Mouse (Mus musculus) MEL (cell line): ENCODE measurements around the gene Mymk. TPM values are rescaled to one million over a fixed set of nuclear protein-coding genes. Genes with fewer than 3 reads are reported as not detected.

Source experiments
- DNase-seq: peaks from one replicate; pipeline ENCODE4 v3.0.0; 2011; ENCODE audit warnings: low read depth, low spot score
- H3K27ac ChIP-seq: 2 replicates; pipeline ENCODE4 v1.5.1; 2012; ENCODE audit warnings: low read depth, mild to moderate bottlenecking, control low read depth, low read length, moderate library complexity; ENCODE audit not compliant: control insufficient read depth
- H3K27me3 ChIP-seq, 2 experiments: fragments of 150-350 bp in 1 of 2; sonication (generic) in 1 of 2; 2 replicates each; pipeline ENCODE4 v1.6.1; 2012; ENCODE audit warnings: low read length in 2 of 2, mild to moderate bottlenecking in 2 of 2, improper control_type of control experiment in 1 of 2, moderate library complexity in 1 of 2; ENCODE audit not compliant: insufficient read depth in 2 of 2, control insufficient read depth in 1 of 2
- H3K36me3 ChIP-seq, 2 experiments: 2 replicates each; pipeline ENCODE4 v1.6.1; 2012 to 2014; ENCODE audit warnings: low read length in 2 of 2, improper control_type of control experiment in 1 of 2, inconsistent platforms in 1 of 2, mild to moderate bottlenecking in 1 of 2; ENCODE audit not compliant: insufficient read depth in 2 of 2, control insufficient read depth in 1 of 2
- H3K4me1 ChIP-seq, 2 experiments: fragments of 150-350 bp in 1 of 2; sonication (generic) in 1 of 2; 2 replicates each; pipeline ENCODE4 v1.6.1; 2012; ENCODE audit warnings: low read length in 2 of 2, improper control_type of control experiment in 1 of 2, mild to moderate bottlenecking in 1 of 2; ENCODE audit not compliant: insufficient read depth in 2 of 2, control insufficient read depth in 1 of 2
- H3K4me3 ChIP-seq, 2 experiments: fragments of 150-350 bp in 1 of 2; sonication (generic) in 1 of 2; 2 replicates each; pipeline ENCODE4 v1.5.1; 2012; ENCODE audit warnings: low read depth in 2 of 2, low read length in 2 of 2, mild to moderate bottlenecking in 2 of 2, moderate library complexity in 2 of 2, control low read depth in 1 of 2, improper control_type of control experiment in 1 of 2; ENCODE audit not compliant: control insufficient read depth in 1 of 2, insufficient read depth in 1 of 2
- H3K79me2 ChIP-seq: 2 replicates; pipeline ENCODE4 v1.6.1; 2012; ENCODE audit warnings: mild to moderate bottlenecking, low read length, moderate library complexity; ENCODE audit not compliant: control insufficient read depth, poor library complexity, insufficient read depth
- H3K9ac ChIP-seq: 2 replicates; pipeline ENCODE4 v1.6.1; 2012; ENCODE audit warnings: low read depth, mild to moderate bottlenecking, control low read depth, low read length, moderate library complexity; ENCODE audit not compliant: control insufficient read depth, poor library complexity, severe bottlenecking
- H3K9me3 ChIP-seq: fragments of 150-350 bp; sonication (generic); replicated peaks from 2 replicates; pipeline ENCODE4 v1.6.1; 2012; ENCODE audit warnings: mild to moderate bottlenecking, low read length, improper control_type of control experiment, moderate library complexity; ENCODE audit not compliant: insufficient read depth
- ELF1 ChIP-seq: IDR thresholded peaks from 2 replicates; pipeline ENCODE4 v1.6.1; 2014; ENCODE audit warnings: low read depth, mild to moderate bottlenecking, inconsistent platforms, low read length, improper control_type of control experiment, moderate library complexity
- EP300 ChIP-seq, 2 experiments: IDR thresholded peaks; 2 replicates each; pipeline ENCODE4 v1.6.1; 2011; ENCODE audit warnings: improper control_type of control experiment in 2 of 2, low read length in 2 of 2, low read depth in 1 of 2, mild to moderate bottlenecking in 1 of 2
- ETS1 ChIP-seq: IDR thresholded peaks from 2 replicates; pipeline ENCODE4 v1.6.1; 2012; ENCODE audit warnings: low read depth, mild to moderate bottlenecking, inconsistent platforms, low read length, improper control_type of control experiment, moderate library complexity
- GABPA ChIP-seq: IDR thresholded peaks from 2 replicates; pipeline ENCODE4 v1.6.1; 2012; ENCODE audit warnings: low read depth, mild to moderate bottlenecking, inconsistent platforms, low read length, improper control_type of control experiment, moderate library complexity
- GATA1 ChIP-seq: IDR thresholded peaks from 2 replicates; pipeline ENCODE4 v1.6.1; 2011; ENCODE audit warnings: low read depth, low read length, improper control_type of control experiment
- HCFC1 ChIP-seq: IDR thresholded peaks from 2 replicates; pipeline ENCODE4 v1.6.1; 2012; ENCODE audit warnings: low read depth, mild to moderate bottlenecking, inconsistent platforms, low read length, improper control_type of control experiment, moderate library complexity
- KAT2A ChIP-seq: conservative IDR thresholded peaks from 2 replicates; pipeline ENCODE4 v1.6.1; 2012; ENCODE audit warnings: low read depth, low read length, improper control_type of control experiment, inconsistent platforms
- MAFK ChIP-seq: IDR thresholded peaks from 2 replicates; pipeline ENCODE4 v1.6.1; 2011; ENCODE audit warnings: low read depth, mild to moderate bottlenecking, low read length, improper control_type of control experiment, borderline replicate concordance
- MXI1 ChIP-seq: IDR thresholded peaks from 2 replicates; pipeline ENCODE4 v1.6.1; 2011; ENCODE audit warnings: mild to moderate bottlenecking, low read depth, low read length, improper control_type of control experiment
- NELFE ChIP-seq: IDR thresholded peaks from 2 replicates; pipeline ENCODE4 v1.6.1; 2011; ENCODE audit warnings: low read depth, low read length, improper control_type of control experiment
- POLR2AphosphoS5 ChIP-seq: IDR thresholded peaks from 2 replicates; pipeline ENCODE4 v1.6.1; 2012; ENCODE audit warnings: low read depth, borderline replicate concordance, mild to moderate bottlenecking, inconsistent platforms, low read length, moderate library complexity, mixed read lengths
- RAD21 ChIP-seq: IDR thresholded peaks from 2 replicates; pipeline ENCODE4 v1.6.1; 2011; ENCODE audit warnings: mild to moderate bottlenecking, low read depth, low read length, improper control_type of control experiment
- RCOR1 ChIP-seq: IDR thresholded peaks from 2 replicates; pipeline ENCODE4 v1.6.1; 2012; ENCODE audit warnings: low read depth, mild to moderate bottlenecking, inconsistent platforms, low read length, improper control_type of control experiment
- SIN3A ChIP-seq: IDR thresholded peaks from 2 replicates; pipeline ENCODE4 v1.6.1; 2012; ENCODE audit warnings: low read length, improper control_type of control experiment, inconsistent platforms
- SMC3 ChIP-seq: IDR thresholded peaks from 2 replicates; pipeline ENCODE4 v1.6.1; 2011; ENCODE audit warnings: low read depth, low read length, improper control_type of control experiment
- TAL1 ChIP-seq: IDR thresholded peaks from 2 replicates; pipeline ENCODE4 v1.6.1; 2012; ENCODE audit warnings: mild to moderate bottlenecking, inconsistent platforms, low read length, moderate library complexity, mixed read lengths
- TBP ChIP-seq: IDR thresholded peaks from 2 replicates; pipeline ENCODE4 v1.8.0; 2011; ENCODE audit warnings: low read depth, low read length, improper control_type of control experiment
- TCF12 ChIP-seq: IDR thresholded peaks from 2 replicates; pipeline ENCODE4 v1.6.1; 2014; ENCODE audit warnings: low read depth, mild to moderate bottlenecking, inconsistent platforms, low read length, improper control_type of control experiment, moderate library complexity
- USF1 ChIP-seq: IDR thresholded peaks from 2 replicates; pipeline ENCODE4 v1.6.1; 2014; ENCODE audit warnings: low read depth, mild to moderate bottlenecking, inconsistent platforms, low read length, improper control_type of control experiment, moderate library complexity
- USF2 ChIP-seq, 2 experiments: IDR thresholded peaks; 2 replicates each; pipeline ENCODE4 v1.6.1; 2011 to 2012; ENCODE audit warnings: improper control_type of control experiment in 2 of 2, low read length in 2 of 2, borderline replicate concordance in 1 of 2, inconsistent platforms in 1 of 2, low read depth in 1 of 2, mild to moderate bottlenecking in 1 of 2; ENCODE audit not compliant: insufficient read depth in 1 of 2
- polyA plus RNA-seq, 2 experiments: library from polyadenylated mRNA; stranded (reverse) in 1 of 2; unstranded in 1 of 2; fragments of >175 nt in 1 of 2; fragments of >200 nt in 1 of 2; gene quantifications; 2 replicates each; pipeline versions ENCODE4 v1.2.1 to v1.2.4; 2012; ENCODE audit warnings: low replicate concordance in 2 of 2, low read depth in 1 of 2; ENCODE audit not compliant: insufficient read length in 2 of 2, insufficient read depth in 1 of 2, missing spikeins in 1 of 2
- total RNA-seq: library from RNA; depleted of rRNA; stranded (reverse); fragments of 300-350 nt; gene quantifications from 2 replicates; pipeline ENCODE4 v1.2.3, GENCODE M21; 2012

Gene Mymk
- total and polyA plus RNA-seq, 3 experiments = not detected

GRCm38 (mm10) chr2:27026857-27027617 is 44.9 kb downstream of the Mymk start:
- TF ChIP-seq RCOR1 = 0 out of 2 replicates have a peak, but pooled peaks have one; percentile 32
- TF ChIP-seq EP300 (IDR thresholded peaks at IDR 0.05; ENCODE audit: low read depth in 1 of 2, low read length in 2 of 2) = peak; percentile 35 to 46; a peak in 3 of 4 replicates
- peak; percentile 41; the same call in 1 of the 2 replicates for TF ChIP-seq MXI1
- no peak for TF ChIP-seq USF1
- TF ChIP-seq RAD21 = no peak
- 0 out of 2 replicates have a peak, but pooled peaks have one; percentile 25 for TF ChIP-seq TCF12
- TF ChIP-seq SIN3A = peak; percentile 31; the same call in 1 of the 2 replicates
- no peak for TF ChIP-seq NELFE
- TF ChIP-seq TAL1 = peak; percentile 72
- peak; percentile 7; the same call in 1 of the 2 replicates for TF ChIP-seq GATA1
- Histone ChIP-seq H3K27ac (no peak overlapping the region), H3K36me3 (peaks cover 0 to 9% of the 10 kb centered on the region in 2 experiments; a peak in 2 of 4 replicates), H3K27me3 (no peaks in the 10 kb centered on the region), H3K79me2 (no peaks in the 10 kb centered on the region), H3K4me1 (peaks cover 4 to 20% of the 10 kb centered on the region in 2 experiments; a peak in 3 of 4 replicates), H3K9me3 (no peaks in the 10 kb centered on the region), H3K9ac (no peak overlapping the region), H3K4me3 (peak overlapping the region in 1 of 2 experiments; percentile 44; a peak in 2 of 4 replicates)
- DNase-seq = peak; percentile 75

GRCm38 (mm10) chr2:27026332-27026731 is 45.6 kb downstream of the Mymk start:
- Histone ChIP-seq H3K9me3 (no peaks in the 10 kb centered on the region), H3K79me2 (no peaks in the 10 kb centered on the region), H3K9ac (no peak overlapping the region), H3K4me1 (peaks cover 4 to 20% of the 10 kb centered on the region in 2 experiments; a peak in 3 of 4 replicates), H3K27me3 (no peaks in the 10 kb centered on the region), H3K4me3 (no peak overlapping the region), H3K27ac (no peak overlapping the region), H3K36me3 (peaks cover 0 to 9% of the 10 kb centered on the region in 2 experiments; a peak in 2 of 4 replicates)
- no peak for DNase-seq
- no peak for TF ChIP-seq KAT2A
- TF ChIP-seq TCF12 = no peak
- TF ChIP-seq SMC3 = no peak
- no peak for TF ChIP-seq USF1
- no peak for TF ChIP-seq SIN3A
- TF ChIP-seq MAFK = no peak
- TF ChIP-seq POLR2AphosphoS5 = no peak
- TF ChIP-seq USF2 (IDR thresholded peaks at IDR 0.05; ENCODE audit: borderline replicate concordance in 1 of 2, insufficient read depth in 1 of 2, low read depth in 1 of 2, low read length in 2 of 2) = no peak
- TF ChIP-seq GABPA = no peak
- no peak for TF ChIP-seq HCFC1
- no peak for TF ChIP-seq RCOR1
- no peak for TF ChIP-seq ETS1
- TF ChIP-seq ELF1 = no peak
- TF ChIP-seq TBP = no peak
